Mouse (Mus musculus) liver, embryonic 15.5 days (tissue): Measurements from ENCODE around the gene Nova2. TPM values are rescaled to one million over a fixed set of nuclear protein-coding genes. Genes with fewer than 3 reads are reported as not detected.

Source experiments
- ATAC-seq: fragments of 200-750 bp; cut with Nextera tagmentation; 2 replicates; pipeline ENCODE4 v1.8.0; 2017; ENCODE audit warnings: moderate number of reproducible peaks, mild to moderate bottlenecking, moderate library complexity; ENCODE audit not compliant: insufficient read depth
- H3K27ac ChIP-seq: fragments of 300-500 bp; sonication (generic); replicated peaks from 2 replicates; pipeline ENCODE4 v1.5.1; 2015; ENCODE audit warnings: mild to moderate bottlenecking, inconsistent platforms
- H3K27me3 ChIP-seq: fragments of 300-500 bp; sonication (generic); 2 replicates; pipeline ENCODE4 v1.6.1; 2015; ENCODE audit warnings: mild to moderate bottlenecking, inconsistent platforms
- H3K36me3 ChIP-seq: fragments of 300-500 bp; sonication (generic); replicated peaks from 2 replicates; pipeline ENCODE4 v1.6.1; 2015; ENCODE audit warnings: moderate library complexity, mild to moderate bottlenecking, inconsistent platforms
- H3K4me1 ChIP-seq: fragments of 300-500 bp; sonication (generic); replicated peaks from 2 replicates; pipeline ENCODE4 v1.6.1; 2015; ENCODE audit warnings: inconsistent platforms
- H3K4me2 ChIP-seq: fragments of 300-500 bp; sonication (generic); 2 replicates; pipeline ENCODE4 v1.6.1; 2015; ENCODE audit warnings: moderate library complexity, mild to moderate bottlenecking, inconsistent platforms
- H3K4me3 ChIP-seq: fragments of 300-500 bp; sonication (generic); replicated peaks from 2 replicates; pipeline ENCODE4 v1.5.1; 2015; ENCODE audit warnings: mild to moderate bottlenecking, inconsistent platforms
- H3K9ac ChIP-seq: fragments of 300-500 bp; sonication (generic); 2 replicates; pipeline ENCODE4 v1.6.1; 2015; ENCODE audit warnings: moderate library complexity, mild to moderate bottlenecking, inconsistent platforms
- H3K9me3 ChIP-seq: fragments of 300-500 bp; sonication (generic); replicated peaks from 2 replicates; pipeline ENCODE4 v1.6.1; 2016; ENCODE audit warnings: inconsistent platforms
- WGBS: fragments of 180-500 bp; shearing (Covaris S2); methylation state at CpG from one replicate; pipeline ENCODE4 v1.1.7; 2015; ENCODE audit warnings: mixed read lengths; ENCODE audit not compliant: insufficient replicate concordance; 5-methylcytosine and 5-hydroxymethylcytosine counted together
- polyA plus RNA-seq: library from polyadenylated mRNA; unstranded; fragments of >200 nt; fragmentation: Nextera tagmentation; extraction: Ambion mirVana; gene quantifications from 2 replicates; pipeline ENCODE4 v1.2.1, GENCODE M21; 2015

Nova2 gene
- polyA plus RNA-seq, 1 experiment from 2014 or later = 0.06 TPM

DNA sequence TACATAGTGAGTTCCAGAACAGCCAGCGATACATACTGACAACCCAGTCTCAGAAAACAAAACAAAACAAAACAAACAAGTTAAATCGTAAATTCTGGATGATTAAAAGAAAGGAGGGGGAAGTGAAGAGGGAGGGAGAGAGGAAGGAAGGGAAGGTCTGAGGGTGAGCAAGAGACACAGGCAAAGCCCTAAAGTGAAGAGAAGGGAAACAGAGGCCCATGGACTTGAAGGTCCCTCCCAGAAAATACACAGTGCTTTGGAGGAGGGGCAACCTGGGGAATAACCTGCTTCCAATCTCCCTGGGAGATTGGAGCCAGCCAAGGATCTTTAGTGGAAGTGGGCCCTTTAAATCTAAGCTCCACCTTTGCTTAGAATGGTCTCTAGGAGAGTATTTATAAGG lies 61.4 kb downstream of the Nova2 start, which contains the start of gene Nanos2:
TSS of gene Nanos2 (plus strand) at position 301 of the 400 bp plus-strand sequence.
- no peak within 1 kb of the TSS for H3K4me2 ChIP-seq
- no peaks in the 10 kb centered on the region for H3K9me3 ChIP-seq
- peaks cover 48% of the 10 kb centered on the region for H3K27me3 ChIP-seq
- H3K36me3 ChIP-seq = no peaks in the 10 kb centered on the region
- H3K27ac ChIP-seq = no peak within 1 kb of the TSS
- H3K4me3 ChIP-seq = no peak within 1 kb of the TSS
- WGBS = 27% methylated on average over 2 of the region's 2 CpGs
- H3K9ac ChIP-seq = no peak within 1 kb of the TSS
- ATAC-seq = no peak
- peaks cover 24% of the 10 kb centered on the region for H3K4me1 ChIP-seq

DNA sequence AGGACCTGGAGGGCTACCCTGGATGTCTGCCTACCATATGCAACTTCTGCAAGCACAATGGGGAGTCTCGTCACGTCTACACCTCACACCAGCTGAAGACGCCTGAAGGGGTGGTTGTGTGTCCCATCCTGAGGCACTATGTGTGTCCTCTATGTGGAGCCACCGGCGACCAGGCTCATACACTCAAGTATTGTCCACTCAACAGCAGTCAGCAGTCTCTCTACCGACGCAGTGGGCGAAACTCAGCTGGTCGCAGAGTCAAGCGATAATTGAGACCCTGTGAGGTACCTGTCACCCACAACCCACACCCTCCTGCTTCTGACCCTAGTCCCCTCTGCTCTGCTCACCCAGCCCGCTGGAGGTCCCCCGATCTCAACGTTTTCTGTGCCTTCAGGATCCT lies 62.1 kb downstream of the Nova2 start:
- WGBS = 52% methylated on average over 13 of the region's 13 CpGs
- no peaks in the 10 kb centered on the region for H3K9me3 ChIP-seq
- H3K9ac ChIP-seq = no peak overlapping the region
- H3K36me3 ChIP-seq = no peaks in the 10 kb centered on the region
- peaks cover 54% of the 10 kb centered on the region for H3K27me3 ChIP-seq
- no peak overlapping the region for H3K4me2 ChIP-seq
- H3K27ac ChIP-seq = no peak overlapping the region
- peaks cover 27% of the 10 kb centered on the region for H3K4me1 ChIP-seq
- H3K4me3 ChIP-seq = no peak overlapping the region
- no peak for ATAC-seq

DNA sequence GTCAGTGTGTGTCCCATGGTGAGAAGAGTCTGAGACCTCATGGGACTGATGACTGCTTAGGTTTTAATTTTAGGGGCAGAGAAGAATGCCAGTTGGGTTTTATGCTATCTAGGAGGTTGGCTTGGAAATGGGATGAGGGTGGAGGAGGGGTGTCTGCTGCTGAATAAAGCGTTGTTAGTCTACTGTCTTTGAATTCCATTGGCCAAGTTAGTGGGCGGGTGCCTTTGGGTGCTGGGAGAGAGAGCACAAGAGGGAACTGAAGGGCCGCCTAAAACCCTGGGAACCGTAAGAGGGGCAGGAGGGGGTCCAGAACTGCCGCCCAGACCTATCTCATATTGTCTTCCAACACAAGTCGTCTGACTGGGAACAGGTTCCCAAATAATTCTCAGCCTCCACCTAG lies 63.1 kb downstream of the Nova2 start:
- ATAC-seq = no peak
- peaks cover 65% of the 10 kb centered on the region for H3K27me3 ChIP-seq
- no peaks in the 10 kb centered on the region for H3K36me3 ChIP-seq
- WGBS = 42% methylated on average over 6 of the region's 6 CpGs
- H3K27ac ChIP-seq = no peak overlapping the region
- H3K9ac ChIP-seq = no peak overlapping the region
- no peaks in the 10 kb centered on the region for H3K9me3 ChIP-seq
- no peak overlapping the region for H3K4me2 ChIP-seq
- H3K4me1 ChIP-seq = peaks cover 27% of the 10 kb centered on the region
- no peak overlapping the region for H3K4me3 ChIP-seq

DNA sequence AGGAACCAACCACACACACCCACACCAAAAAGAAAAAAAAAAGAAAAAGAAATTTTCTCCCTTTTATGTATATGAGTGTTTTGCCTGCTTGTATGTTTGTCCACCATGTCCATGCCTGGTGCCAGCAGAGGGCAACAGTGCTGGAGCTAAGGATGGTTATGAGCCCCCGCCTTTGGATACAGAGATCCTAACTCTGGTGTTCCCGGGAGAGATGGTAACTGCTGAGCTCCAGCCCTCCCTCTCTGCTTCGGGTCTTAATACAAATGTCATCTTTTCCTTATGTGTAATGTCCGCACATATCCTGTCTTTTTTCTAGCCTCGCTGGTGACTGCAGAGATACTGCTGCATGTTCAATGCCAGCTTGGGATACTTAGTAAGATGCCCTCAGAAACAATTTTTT lies 64.3 kb downstream of the Nova2 start:
- Histone ChIP-seq H3K4me1 (peaks cover 27% of the 10 kb centered on the region), H3K4me3 (no peak overlapping the region), H3K4me2 (0 out of 2 replicates have a peak overlapping the region, but pooled peaks have one; percentile 78), H3K9me3 (no peaks in the 10 kb centered on the region), H3K27ac (no peak overlapping the region), H3K9ac (no peak overlapping the region), H3K36me3 (no peaks in the 10 kb centered on the region; the same call in 1 of the 2 replicates), H3K27me3 (peaks cover 69% of the 10 kb centered on the region)
- no peak for ATAC-seq
- 17% methylated on average over 5 of the region's 5 CpGs for WGBS

DNA sequence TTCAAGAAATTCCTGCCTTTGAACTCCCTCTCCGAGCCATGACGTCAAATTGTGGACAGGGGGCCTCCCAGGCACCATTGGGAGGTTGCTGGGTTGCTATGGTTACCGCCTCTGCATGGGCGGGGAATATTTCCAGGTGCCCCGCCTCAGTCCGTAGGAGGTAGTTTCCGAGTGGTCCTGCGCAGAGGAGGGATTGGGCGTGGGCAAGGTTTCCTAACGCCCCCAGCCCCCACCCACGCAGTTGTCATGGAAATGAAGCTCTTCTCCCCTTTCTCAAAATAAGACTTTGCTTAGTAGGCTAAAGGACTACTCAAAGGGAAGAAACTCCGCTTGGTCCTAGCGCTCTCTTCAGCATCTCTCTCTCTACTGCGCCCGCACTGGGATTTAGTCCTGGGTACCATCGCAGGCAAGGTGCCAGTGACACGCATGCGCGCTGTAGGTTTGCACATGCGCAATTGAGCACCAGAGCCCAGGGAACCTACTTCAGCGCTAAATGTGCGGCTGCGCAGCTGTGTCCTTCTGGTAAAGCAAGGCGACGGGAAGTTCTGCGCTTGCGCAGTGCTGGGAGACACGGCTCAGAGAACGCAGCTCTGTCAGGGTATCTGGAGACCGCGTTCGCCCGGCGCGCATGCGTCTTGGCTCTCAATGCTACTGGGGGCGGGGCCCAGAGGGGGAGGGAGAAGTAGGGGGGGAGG lies 65.1 kb downstream of the Nova2 start, which contains the start of gene Mypop:
TSS of gene Mypop (plus strand) at position 645 of the 695 bp plus-strand sequence.
- H3K36me3 ChIP-seq = no peaks in the 10 kb centered on the region; the same call in 1 of the 2 replicates
- peak; percentile 88 for ATAC-seq
- peak within 1 kb of the TSS; percentile 54 for H3K4me3 ChIP-seq
- H3K27me3 ChIP-seq = peaks cover 69% of the 10 kb centered on the region
- peaks cover 27% of the 10 kb centered on the region for H3K4me1 ChIP-seq
- H3K4me2 ChIP-seq = peak within 1 kb of the TSS; percentile 78
- H3K9ac ChIP-seq = no peak within 1 kb of the TSS
- H3K27ac ChIP-seq = no peak within 1 kb of the TSS
- H3K9me3 ChIP-seq = no peaks in the 10 kb centered on the region
- WGBS = under 1% methylated on average over 37 of the region's 37 CpGs

- H3K9ac ChIP-seq = no peak overlapping the region
- peaks cover 69% of the 10 kb centered on the region for H3K27me3 ChIP-seq
- no peak for ATAC-seq
Observed at GRCm38 (mm10) chr7:18991660-18992293, 66.1 kb downstream of the Nova2 start.

GRCm38 (mm10) chr7:18992294-18992675 lies 66.6 kb downstream of the Nova2 start:
- WGBS = 3% methylated on average over 31 of the region's 31 CpGs
- H3K27me3 ChIP-seq = peaks cover 69% of the 10 kb centered on the region
- no peak overlapping the region for H3K9ac ChIP-seq
- peak overlapping the region; percentile 78 for H3K4me2 ChIP-seq
- no peaks in the 10 kb centered on the region for H3K9me3 ChIP-seq
- ATAC-seq = no peak
- peaks cover 22% of the 10 kb centered on the region for H3K4me1 ChIP-seq
- peak overlapping the region; percentile 54 for H3K4me3 ChIP-seq
- H3K36me3 ChIP-seq = no peaks in the 10 kb centered on the region; the same call in 1 of the 2 replicates
- no peak overlapping the region for H3K27ac ChIP-seq

More at GRCm38 (mm10) chr7:18991660-18992293, 66.1 kb downstream of the Nova2 start:
- Histone ChIP-seq H3K27ac (no peak overlapping the region), H3K4me1 (peaks cover 22% of the 10 kb centered on the region), H3K4me2 (peak overlapping the region; percentile 78), H3K4me3 (peak overlapping the region; percentile 54), H3K36me3 (no peaks in the 10 kb centered on the region; the same call in 1 of the 2 replicates), H3K9me3 (no peaks in the 10 kb centered on the region)
- WGBS = 2% methylated on average over 59 of the region's 59 CpGs

- 68% methylated on average over 5 of the region's 5 CpGs for WGBS
- Histone ChIP-seq H3K9me3 (no peaks in the 10 kb centered on the region), H3K4me1 (peaks cover 22% of the 10 kb centered on the region), H3K9ac (no peak overlapping the region), H3K4me2 (no peak overlapping the region), H3K4me3 (no peak overlapping the region), H3K36me3 (peaks cover 3% of the 10 kb centered on the region; the same call in 1 of the 2 replicates), H3K27ac (no peak overlapping the region), H3K27me3 (peaks cover 62% of the 10 kb centered on the region)
- no peak for ATAC-seq
Observed at GRCm38 (mm10) chr7:18993036-18993435, 67.3 kb downstream of the Nova2 start.

GRCm38 (mm10) chr7:18998835-18999234 lies 73.1 kb downstream of the Nova2 start:
- H3K9ac ChIP-seq = no peak overlapping the region
- H3K4me1 ChIP-seq = peaks cover 37% of the 10 kb centered on the region
- H3K27ac ChIP-seq = no peak overlapping the region
- peaks cover 3% of the 10 kb centered on the region; the same call in 1 of the 2 replicates for H3K36me3 ChIP-seq
- 55% methylated on average over 9 of the region's 9 CpGs for WGBS
- ATAC-seq = no peak
- H3K4me2 ChIP-seq = no peak overlapping the region
- peaks cover 4% of the 10 kb centered on the region for H3K27me3 ChIP-seq
- no peak overlapping the region for H3K4me3 ChIP-seq
- H3K9me3 ChIP-seq = no peaks in the 10 kb centered on the region

GRCm38 (mm10) chr7:19000421-19000820 lies 74.7 kb downstream of the Nova2 start:
- no peaks in the 10 kb centered on the region for H3K27me3 ChIP-seq
- H3K4me3 ChIP-seq = peak overlapping the region; percentile 55
- peak overlapping the region; percentile 99 for H3K4me2 ChIP-seq
- 21% methylated on average over 10 of the region's 10 CpGs for WGBS
- peaks cover 52% of the 10 kb centered on the region for H3K4me1 ChIP-seq
- ATAC-seq = no peak
- H3K9ac ChIP-seq = peak overlapping the region; percentile 54
- H3K36me3 ChIP-seq = peaks cover 6% of the 10 kb centered on the region; the same call in 1 of the 2 replicates
- peak overlapping the region; percentile 92 for H3K27ac ChIP-seq
- no peaks in the 10 kb centered on the region for H3K9me3 ChIP-seq

DNA sequence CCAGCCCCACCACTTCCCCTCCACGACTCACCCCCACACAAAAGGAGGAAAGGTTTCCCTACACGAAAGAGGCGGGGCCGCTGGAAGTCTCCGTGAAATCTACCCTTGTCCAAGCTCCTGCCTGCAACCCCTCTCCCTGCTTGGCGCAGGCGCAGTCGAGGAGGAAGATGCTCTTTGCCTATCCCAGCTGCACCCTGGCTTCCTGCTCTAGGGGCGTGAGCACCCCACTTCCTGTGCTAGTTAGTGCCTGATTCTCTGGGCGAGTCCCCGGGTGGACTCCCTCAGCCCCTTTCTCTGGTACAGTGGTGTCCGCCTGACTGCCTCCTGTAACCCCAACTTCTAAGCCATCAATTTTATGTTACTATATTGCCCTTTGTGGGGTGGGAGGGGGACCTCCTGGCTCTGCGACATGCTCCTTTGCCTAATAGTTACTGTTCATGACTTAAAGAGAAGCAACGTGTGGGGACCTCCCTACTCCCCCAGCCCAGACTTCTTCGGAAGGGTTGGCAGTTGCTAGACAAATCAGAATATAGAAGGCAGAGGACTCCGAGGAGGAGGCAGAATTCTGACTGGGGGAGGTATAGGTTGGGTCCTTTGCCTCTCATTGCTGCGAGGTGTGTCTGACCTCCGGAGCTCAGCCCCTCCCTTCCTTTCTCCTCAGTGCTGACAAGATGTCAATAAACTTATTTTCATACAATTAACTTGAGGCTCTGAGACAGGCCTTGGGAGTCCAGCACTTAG lies 75.5 kb downstream of the Nova2 start:
- Histone ChIP-seq H3K9me3 (no peaks in the 10 kb centered on the region), H3K4me1 (peaks cover 60% of the 10 kb centered on the region), H3K9ac (peak overlapping the region; percentile 54), H3K27ac (peak overlapping the region; percentile 92), H3K4me2 (peak overlapping the region; percentile 99), H3K36me3 (peaks cover 14% of the 10 kb centered on the region), H3K27me3 (no peaks in the 10 kb centered on the region), H3K4me3 (peak overlapping the region; percentile 55)
- WGBS = 17% methylated on average over 18 of the region's 18 CpGs
- no peak for ATAC-seq
